ENCODE assay signal across 1 mouse cellular context in genomic region chr4:135962946-135963345, GRCm38 (mm10).
TF ChIP-seq lines count a peak whose summit lies in the region.

No protein-coding gene starts in this region.

TF ChIP-seq in CH12.LX, 34 proteins besides CTCF, POLR2A, EP300 and RAD21:
- TF ChIP-seq MXI1 (IDR thresholded peaks at IDR 0.05; ENCODE audit: low read depth, low read length) = no peak
- TF ChIP-seq SMC3 (IDR thresholded peaks at IDR 0.05; ENCODE audit: low read depth, low read length) = no peak
- TF ChIP-seq ETS1 (conservative IDR thresholded peaks at IDR 0.05; ENCODE audit: low read depth, low read length) = 0 out of 2 replicates have a peak, but pooled peaks have one; percentile 7
- TF ChIP-seq IRF4 (IDR thresholded peaks at IDR 0.05; ENCODE audit: low read depth, low read length) = no peak
- TF ChIP-seq TBP (conservative IDR thresholded peaks at IDR 0.05; ENCODE audit: low read depth, low read length) = no peak
- TF ChIP-seq CHD2 (IDR thresholded peaks at IDR 0.05; ENCODE audit: low read length) = peak; percentile 45; the same call in 1 of the 2 replicates
- no peak for TF ChIP-seq ZKSCAN1 (IDR thresholded peaks at IDR 0.05; ENCODE audit: borderline replicate concordance, low read depth, low read length)
